Mouse (Mus musculus) stomach, postnatal 0 days (tissue): ENCODE measurements around the gene Ghdc.

ENCODE experiments used
- CTCF ChIP-seq: IDR thresholded peaks from 2 replicates; pipeline ENCODE4 v1.5.1; 2016; ENCODE audit warnings: antibody characterized with exemption, low read depth, mild to moderate bottlenecking, moderate library complexity
- EP300 ChIP-seq: optimal IDR thresholded peaks from 2 replicates; pipeline ENCODE3; 2016; ENCODE audit warnings: antibody characterized with exemption

DNA sequence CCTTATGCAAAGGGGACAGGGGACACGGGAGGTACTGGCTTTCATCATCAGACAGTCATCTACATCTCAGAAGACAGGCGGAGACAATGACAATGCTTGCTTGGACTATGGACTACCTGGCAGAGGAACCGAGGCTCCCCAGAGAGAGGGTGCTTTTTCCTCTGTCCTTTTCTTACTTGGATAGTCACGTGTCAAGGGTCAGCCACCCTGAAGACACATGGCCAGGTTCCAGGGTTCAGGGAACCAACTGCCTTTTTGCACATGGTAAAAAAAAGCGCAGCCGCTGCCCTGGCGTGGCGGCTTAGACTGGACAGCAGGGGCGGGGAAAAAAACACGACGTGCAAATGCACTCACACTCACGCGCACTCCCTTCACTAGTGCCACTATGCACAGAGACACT is 11.8 kb upstream of the Ghdc start:
- no peak for TF ChIP-seq CTCF
- no peak for TF ChIP-seq EP300
